Mouse (Mus musculus): ENCODE results near the gene Mrps6. TPM values are rescaled to one million over a fixed set of nuclear protein-coding genes. Genes with fewer than 3 reads are reported as not detected.
A peak's percentile ranks its signal among the peaks of the same experiment; 100 is the strongest.

Gene Mrps6
- polyA plus RNA-seq, 1 experiment from 2014 or later, result 95.4 TPM

GRCm38 (mm10) chr16:92140328-92140727 lies 82.3 kb downstream of the Mrps6 start:
- ATAC-seq (ENCODE audit: insufficient number of reproducible peaks, insufficient read depth, low FRiP score, low read depth), result no peak
- WGBS, result 78% methylated on average over 9 of the region's 9 CpGs
- Histone ChIP-seq H3K27ac (ENCODE audit: low read length) (no peak overlapping the region), H3K4me1 (ENCODE audit: control insufficient read depth, insufficient read depth, low read length) (no peaks in the 10 kb centered on the region), H3K9ac (replicated peaks; ENCODE audit: low read depth, low read length) (no peak overlapping the region), H3K4me3 (ENCODE audit: low read depth, low read length) (no peak overlapping the region), H3K4me2 (replicated peaks; ENCODE audit: low read depth, low read length) (no peak overlapping the region), H3K9me3 (ENCODE audit: control insufficient read depth, low read depth, low read length) (no peaks in the 10 kb centered on the region), H3K27me3 (ENCODE audit: control insufficient read depth, insufficient read depth, low read length) (no peaks in the 10 kb centered on the region), H3K36me3 (ENCODE audit: control insufficient read depth, insufficient read depth, low read length) (no peaks in the 10 kb centered on the region)

- Histone ChIP-seq H3K27ac (ENCODE audit: low read length) (no peak overlapping the region), H3K4me2 (replicated peaks; ENCODE audit: low read depth, low read length) (no peak overlapping the region), H3K9me3 (ENCODE audit: control insufficient read depth, low read depth, low read length) (no peaks in the 10 kb centered on the region), H3K4me3 (ENCODE audit: low read depth, low read length) (no peak overlapping the region), H3K27me3 (ENCODE audit: control insufficient read depth, insufficient read depth, low read length) (no peaks in the 10 kb centered on the region), H3K36me3 (ENCODE audit: control insufficient read depth, insufficient read depth, low read length) (no peaks in the 10 kb centered on the region), H3K9ac (replicated peaks; ENCODE audit: low read depth, low read length) (no peak overlapping the region), H3K4me1 (ENCODE audit: control insufficient read depth, insufficient read depth, low read length) (no peaks in the 10 kb centered on the region)
- WGBS, result 97% methylated on average over 12 of the region's 12 CpGs
- ATAC-seq (ENCODE audit: insufficient number of reproducible peaks, insufficient read depth, low FRiP score, low read depth), result no peak
These were observed 83.0 kb downstream of the Mrps6 start for GRCm38 (mm10) chr16:92141021-92141420.

GRCm38 (mm10) chr16:92142426-92143012 lies 84.4 kb downstream of the Mrps6 start:
- ATAC-seq (ENCODE audit: insufficient number of reproducible peaks, insufficient read depth, low FRiP score, low read depth), result no peak
- Histone ChIP-seq H3K27me3 (ENCODE audit: control insufficient read depth, insufficient read depth, low read length) (no peaks in the 10 kb centered on the region), H3K9me3 (ENCODE audit: control insufficient read depth, low read depth, low read length) (no peaks in the 10 kb centered on the region), H3K4me1 (ENCODE audit: control insufficient read depth, insufficient read depth, low read length) (no peaks in the 10 kb centered on the region), H3K4me3 (ENCODE audit: low read depth, low read length) (no peak overlapping the region), H3K9ac (replicated peaks; ENCODE audit: low read depth, low read length) (no peak overlapping the region), H3K4me2 (replicated peaks; ENCODE audit: low read depth, low read length) (no peak overlapping the region), H3K36me3 (ENCODE audit: control insufficient read depth, insufficient read depth, low read length) (no peaks in the 10 kb centered on the region), H3K27ac (ENCODE audit: low read length) (no peak overlapping the region)
- WGBS, result 65% methylated on average over 9 of the region's 9 CpGs

- Histone ChIP-seq H3K9me3 (ENCODE audit: control insufficient read depth, low read depth, low read length) (no peaks in the 10 kb centered on the region), H3K4me1 (ENCODE audit: control insufficient read depth, insufficient read depth, low read length) (no peaks in the 10 kb centered on the region), H3K27me3 (ENCODE audit: control insufficient read depth, insufficient read depth, low read length) (no peaks in the 10 kb centered on the region), H3K4me3 (ENCODE audit: low read depth, low read length) (no peak overlapping the region), H3K9ac (replicated peaks; ENCODE audit: low read depth, low read length) (no peak overlapping the region), H3K4me2 (replicated peaks; ENCODE audit: low read depth, low read length) (no peak overlapping the region), H3K27ac (ENCODE audit: low read length) (no peak overlapping the region), H3K36me3 (ENCODE audit: control insufficient read depth, insufficient read depth, low read length) (no peaks in the 10 kb centered on the region)
- WGBS, result 79% methylated on average over 12 of the region's 12 CpGs
- ATAC-seq (ENCODE audit: insufficient number of reproducible peaks, insufficient read depth, low FRiP score, low read depth), result no peak
These were observed 89.7 kb downstream of the Mrps6 start for GRCm38 (mm10) chr16:92147631-92148366.

GRCm38 (mm10) chr16:92148367-92148728 lies 90.3 kb downstream of the Mrps6 start:
- H3K36me3 ChIP-seq (ENCODE audit: control insufficient read depth, insufficient read depth, low read length), result no peaks in the 10 kb centered on the region
- H3K27me3 ChIP-seq (ENCODE audit: control insufficient read depth, insufficient read depth, low read length), result no peaks in the 10 kb centered on the region
- no peak overlapping the region for H3K27ac ChIP-seq (ENCODE audit: low read length)
- H3K9me3 ChIP-seq (ENCODE audit: control insufficient read depth, low read depth, low read length), result no peaks in the 10 kb centered on the region
- H3K4me1 ChIP-seq (ENCODE audit: control insufficient read depth, insufficient read depth, low read length), result no peaks in the 10 kb centered on the region
- H3K4me3 ChIP-seq (ENCODE audit: low read depth, low read length), result no peak overlapping the region
- 77% methylated on average over 2 of the region's 2 CpGs for WGBS
- ATAC-seq (ENCODE audit: insufficient number of reproducible peaks, insufficient read depth, low FRiP score, low read depth), result no peak
- H3K9ac ChIP-seq (replicated peaks; ENCODE audit: low read depth, low read length), result no peak overlapping the region
- H3K4me2 ChIP-seq (replicated peaks; ENCODE audit: low read depth, low read length), result no peak overlapping the region

GRCm38 (mm10) chr16:92150975-92151374 lies 92.9 kb downstream of the Mrps6 start:
- no peaks in the 10 kb centered on the region for H3K27me3 ChIP-seq (ENCODE audit: control insufficient read depth, insufficient read depth, low read length)
- no peaks in the 10 kb centered on the region for H3K36me3 ChIP-seq (ENCODE audit: control insufficient read depth, insufficient read depth, low read length)
- 66% methylated on average over 4 of the region's 4 CpGs for WGBS
- no peak overlapping the region for H3K9ac ChIP-seq (replicated peaks; ENCODE audit: low read depth, low read length)
- no peaks in the 10 kb centered on the region for H3K9me3 ChIP-seq (ENCODE audit: control insufficient read depth, low read depth, low read length)
- no peak overlapping the region for H3K4me3 ChIP-seq (ENCODE audit: low read depth, low read length)
- H3K4me2 ChIP-seq (replicated peaks; ENCODE audit: low read depth, low read length), result no peak overlapping the region
- H3K4me1 ChIP-seq (ENCODE audit: control insufficient read depth, insufficient read depth, low read length), result no peaks in the 10 kb centered on the region
- ATAC-seq (ENCODE audit: insufficient number of reproducible peaks, insufficient read depth, low FRiP score, low read depth), result no peak
- H3K27ac ChIP-seq (ENCODE audit: low read length), result no peak overlapping the region

GRCm38 (mm10) chr16:92158021-92158455 lies 100.0 kb downstream of the Mrps6 start:
- peak overlapping the region; percentile 36; the same call in 1 of the 2 replicates for H3K9ac ChIP-seq (replicated peaks; ENCODE audit: low read depth, low read length)
- peak overlapping the region; percentile 42 for H3K4me3 ChIP-seq (ENCODE audit: low read depth, low read length)
- H3K4me1 ChIP-seq (ENCODE audit: control insufficient read depth, insufficient read depth, low read length), result peaks cover 5% of the 10 kb centered on the region; the same call in 1 of the 2 replicates
- peak; percentile 66; the same call in 1 of the 2 replicates for ATAC-seq (ENCODE audit: insufficient number of reproducible peaks, insufficient read depth, low FRiP score, low read depth)
- no peak overlapping the region; the same call in 1 of the 2 replicates for H3K27ac ChIP-seq (ENCODE audit: low read length)
- H3K36me3 ChIP-seq (ENCODE audit: control insufficient read depth, insufficient read depth, low read length), result no peaks in the 10 kb centered on the region
- H3K4me2 ChIP-seq (replicated peaks; ENCODE audit: low read depth, low read length), result peak overlapping the region; percentile 93
- no peaks in the 10 kb centered on the region for H3K9me3 ChIP-seq (ENCODE audit: control insufficient read depth, low read depth, low read length)
- 2% methylated on average over 14 of the region's 14 CpGs for WGBS
- H3K27me3 ChIP-seq (ENCODE audit: control insufficient read depth, insufficient read depth, low read length), result no peaks in the 10 kb centered on the region

GRCm38 (mm10) chr16:92158461-92159091 lies 100.5 kb downstream of the Mrps6 start:
- WGBS, result 2% methylated on average over 30 of the region's 30 CpGs
- peak overlapping the region; percentile 42 for H3K4me3 ChIP-seq (ENCODE audit: low read depth, low read length)
- no peaks in the 10 kb centered on the region for H3K9me3 ChIP-seq (ENCODE audit: control insufficient read depth, low read depth, low read length)
- H3K9ac ChIP-seq (replicated peaks; ENCODE audit: low read depth, low read length), result peak overlapping the region; percentile 36; the same call in 1 of the 2 replicates
- peaks cover 5% of the 10 kb centered on the region; the same call in 1 of the 2 replicates for H3K4me1 ChIP-seq (ENCODE audit: control insufficient read depth, insufficient read depth, low read length)
- no peak overlapping the region for H3K27ac ChIP-seq (ENCODE audit: low read length)
- ATAC-seq (ENCODE audit: insufficient number of reproducible peaks, insufficient read depth, low FRiP score, low read depth), result peak; percentile 92
- H3K27me3 ChIP-seq (ENCODE audit: control insufficient read depth, insufficient read depth, low read length), result no peaks in the 10 kb centered on the region
- peak overlapping the region; percentile 93 for H3K4me2 ChIP-seq (replicated peaks; ENCODE audit: low read depth, low read length)
- no peaks in the 10 kb centered on the region for H3K36me3 ChIP-seq (ENCODE audit: control insufficient read depth, insufficient read depth, low read length)
